Mouse (Mus musculus) gastrocnemius, postnatal 4 days (tissue): Measurements from ENCODE around the gene Trap1. TPM values are rescaled to one million over a fixed set of nuclear protein-coding genes. Genes with fewer than 3 reads are reported as not detected.

Experiments
- microRNA-seq: library from miRNA; unstranded; fragments of <30 nt; microRNA quantifications from one replicate; pipeline ENCODE4 v1.2.0, GENCODE M21; 2021
- total RNA-seq, 2 experiments: library from RNA; stranded (reverse); gene quantifications; 2 replicates each; pipeline ENCODE4 v1.2.3; 2021

Gene Trap1
- total RNA-seq, 2 experiments from 2014 or later = 85.4 to 91.3 TPM

Small RNA genes within 50 kb of the gene (microRNA-seq; reads per million reads assigned to microRNA genes)
- gene Gm23413 = not detected

Other genes starting within 250 kb of the Trap1 start
- not detected for gene Olfr15, start 246.9 kb downstream of the Trap1 start, total RNA-seq
- gene Zfp174, start 230.6 kb downstream of the Trap1 start, total RNA-seq = 1 to 10 TPM; 1.7 to 1.9 TPM
- gene Naa60, start 205.5 kb downstream of the Trap1 start, total RNA-seq = 10 to 100 TPM; 37.3 to 43.1 TPM
- gene Zfp597, start 193.3 kb downstream of the Trap1 start, total RNA-seq = 10 to 100 TPM; 10.6 to 11.9 TPM
- under 1 TPM; 0.36 to 0.44 TPM for gene Gm20695, start 193.2 kb downstream of the Trap1 start, total RNA-seq
- 1 to 10 TPM; 3.1 to 5.6 TPM for gene 1700037C18Rik, start 169.1 kb downstream of the Trap1 start, total RNA-seq
- 10 to 100 TPM; 12.3 to 13.3 TPM for gene Cluap1, start 169.0 kb downstream of the Trap1 start, total RNA-seq
- 1 to 10 TPM; 2.5 to 3.6 TPM for gene Nlrc3, start 101.2 kb downstream of the Trap1 start, total RNA-seq
- 10 to 100 TPM; 20.8 to 21.0 TPM for gene Slx4, start 74.1 kb downstream of the Trap1 start, total RNA-seq
- gene Dnase1, start 40.9 kb downstream of the Trap1 start, total RNA-seq = not detected
- gene Crebbp, start 136.2 kb upstream of the Trap1 start, total RNA-seq = 10 to 100 TPM; 59.2 to 64.6 TPM